Mouse (Mus musculus) left cerebral cortex, postnatal 4 days (tissue): ENCODE results near the gene Ap2a1. TPM values are rescaled to one million over a fixed set of nuclear protein-coding genes. Genes with fewer than 3 reads are reported as not detected.
A peak's percentile ranks its signal among the peaks of the same experiment; 100 is the strongest.
"Not testable (repeated sequence)": the region's sequence is repeated elsewhere in the genome, so short reads cannot be mapped to it uniquely, and the experiment has no call there.

Experiments used
- DNase-seq: peaks from one replicate; pipeline ENCODE4 v3.0.0-alpha.2; 2022
- intact Hi-C: fragments of 180-260 bp; cut with DNase I; formaldehyde crosslinking; loops from one replicate; pipeline ENCODE4 v1.15.1; 2025
- total RNA-seq, 2 experiments: library from RNA; stranded (reverse); gene quantifications; 2 replicates each; pipeline ENCODE4 v1.2.3; 2021

Ap2a1 gene
- total RNA-seq, 2 experiments from 2014 or later: 232 to 258 TPM

DNA sequence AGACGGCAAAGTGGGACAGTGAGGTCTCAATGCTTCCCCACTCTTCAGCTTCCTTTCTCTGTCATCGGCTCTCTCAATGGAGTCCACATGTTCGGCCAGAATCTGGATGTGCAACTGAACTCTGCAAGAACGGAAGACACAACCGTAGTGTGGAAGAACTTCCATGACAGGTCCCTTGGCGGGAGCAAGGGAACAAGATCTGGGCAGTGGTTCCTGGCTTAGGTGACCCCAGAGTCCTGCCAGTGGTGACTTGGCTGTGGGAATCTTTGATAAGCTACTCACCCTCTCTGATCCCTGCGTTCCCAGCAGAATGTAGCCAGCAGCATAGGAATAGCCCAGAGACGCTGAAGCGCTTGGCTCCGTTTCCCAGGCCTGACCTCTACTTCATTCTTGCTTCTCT is 32.8 kb downstream of the Ap2a1 start:
- no peak for DNase-seq
- intact Hi-C loops: no loop called here

DNA sequence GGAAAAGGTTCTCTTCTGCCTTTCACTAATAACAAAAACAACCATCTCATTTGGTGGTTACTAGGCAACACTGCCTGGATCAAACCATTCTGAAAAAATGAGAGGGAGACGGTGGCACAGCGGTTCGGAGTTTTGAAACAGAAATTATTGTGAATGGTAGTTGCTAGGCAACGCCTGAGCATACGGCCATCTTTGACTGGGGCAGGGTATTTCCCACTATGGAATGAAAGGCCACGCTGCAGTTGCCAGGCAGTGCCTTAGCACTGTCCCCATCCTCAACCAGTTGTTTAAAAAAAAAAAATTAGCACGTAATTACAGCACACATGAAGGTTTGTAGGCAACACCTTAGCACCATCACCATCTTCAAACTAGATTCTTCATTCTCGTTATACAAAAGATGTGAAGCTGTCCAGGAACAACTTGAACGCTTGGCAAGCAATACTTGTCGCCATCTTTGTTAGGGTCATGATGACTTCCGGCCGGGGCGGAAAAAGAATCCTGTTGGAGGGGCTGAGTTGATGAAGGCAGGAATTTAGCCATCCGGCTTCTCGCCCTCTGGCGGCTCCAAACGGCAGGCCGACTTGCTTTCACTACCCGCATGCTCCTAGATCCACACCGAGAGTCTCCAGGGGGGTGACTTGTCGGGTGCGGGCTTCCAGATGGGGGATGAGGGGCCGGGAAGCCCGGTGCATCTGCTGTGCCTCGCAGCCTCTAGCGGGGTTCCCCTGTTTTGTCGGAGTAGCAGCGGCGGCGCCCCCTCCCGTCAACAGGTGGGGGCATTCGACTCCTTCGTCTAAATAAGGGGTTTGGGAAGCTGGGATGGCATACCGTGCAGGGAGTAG is 33.5 kb downstream of the Ap2a1 start, which contains the start of gene Fuz:
Gene Fuz, plus strand, starts transcription at position 487 of the 842 bp plus-strand sequence.
- DNase-seq: peak; percentile 93
- intact Hi-C loops: no loop called here

DNA sequence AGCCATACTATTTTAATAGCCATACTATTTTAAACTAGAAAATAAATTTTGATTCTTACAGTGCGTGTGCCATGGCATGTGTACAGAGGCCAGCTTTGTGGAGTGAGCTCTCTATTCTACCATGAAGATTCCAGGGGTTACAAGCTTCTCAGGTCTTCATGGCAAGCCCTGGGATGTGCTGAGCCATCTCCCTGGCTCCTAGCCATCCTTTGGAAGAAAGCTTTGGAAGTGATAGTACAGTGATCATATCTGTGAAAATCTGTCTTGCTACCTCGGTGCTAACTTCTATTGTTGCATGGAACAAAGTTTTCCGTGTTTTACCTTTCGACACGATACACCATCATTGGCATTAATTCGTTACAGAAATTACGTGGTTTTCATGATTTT is 34.1 kb downstream of the Ap2a1 start:
- intact Hi-C loops: no loop called here
- DNase-seq: no peak

DNA sequence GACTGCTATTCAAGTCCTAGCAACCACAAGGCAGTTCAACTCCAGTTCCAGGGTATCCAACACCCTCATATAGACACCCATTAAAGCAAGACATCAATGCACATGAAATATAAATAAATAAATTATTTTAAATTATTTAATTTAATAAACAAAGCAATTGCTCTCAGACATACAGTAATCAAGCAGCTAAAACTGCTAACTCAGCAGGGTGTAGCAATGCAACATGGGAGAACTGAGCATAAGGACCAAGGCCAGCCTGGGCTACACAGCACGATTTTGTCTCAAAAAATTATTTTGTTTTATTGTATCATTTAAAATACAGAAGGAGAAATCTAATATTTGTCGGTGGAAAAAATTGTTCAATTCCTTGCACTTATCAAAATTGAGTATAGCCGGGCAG is 35.1 kb downstream of the Ap2a1 start:
- intact Hi-C loops: no loop called here
- no peak for DNase-seq

DNA sequence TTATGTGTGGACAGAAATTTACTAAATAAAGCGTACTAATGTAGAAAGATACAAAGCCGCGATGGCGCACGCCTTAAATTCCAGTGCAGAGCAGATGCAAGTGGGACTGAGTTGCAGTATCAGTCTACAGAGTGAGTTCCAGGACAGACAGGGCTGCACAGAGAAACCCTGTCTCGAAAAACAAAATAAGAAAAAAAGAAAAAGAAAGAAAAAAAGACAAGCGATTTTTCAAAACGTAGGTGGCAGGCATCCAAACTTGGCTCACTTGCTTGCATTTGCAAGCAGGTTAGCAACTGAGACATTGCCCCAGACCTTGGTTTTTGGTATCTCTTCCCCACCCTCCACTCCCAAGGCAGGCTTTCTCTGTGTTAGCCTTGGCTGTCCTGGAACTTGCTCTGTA is 36.1 kb downstream of the Ap2a1 start:
- intact Hi-C loops: no loop called here
- no peak for DNase-seq

DNA sequence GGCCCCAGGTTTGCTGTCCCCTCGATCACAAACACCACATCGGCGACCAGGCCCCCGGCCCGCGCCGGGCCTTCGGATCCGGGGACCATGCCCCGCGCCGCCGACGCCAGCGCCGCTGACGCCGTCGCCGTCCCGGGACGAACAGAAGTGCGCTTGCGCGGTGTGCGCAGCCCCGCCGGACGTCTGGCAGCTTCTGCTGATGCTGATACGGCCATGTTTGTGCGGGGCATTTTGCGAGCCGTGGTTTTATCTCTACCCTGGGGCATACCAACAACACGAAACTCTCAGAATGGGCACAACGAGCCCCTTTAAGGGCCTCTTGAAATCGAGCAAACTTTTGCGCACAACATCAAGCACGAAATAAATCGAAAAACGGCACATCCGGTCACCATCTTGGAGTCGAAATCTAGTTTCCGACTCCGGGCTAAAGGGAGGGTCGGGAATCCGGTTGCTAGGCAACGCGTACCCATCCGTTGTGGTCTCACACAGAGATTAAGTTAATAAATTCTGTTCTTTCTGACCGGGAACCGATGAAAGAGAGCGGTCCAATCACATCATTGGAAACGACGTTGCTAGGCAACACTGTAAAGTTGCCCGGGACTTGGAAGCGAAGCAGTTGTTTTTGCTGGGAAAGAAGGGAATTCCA is 36.9 kb downstream of the Ap2a1 start, which contains the start of gene Med25:
Gene Med25, minus strand, starts transcription at position 437 of the 646 bp plus-strand sequence.
- intact Hi-C loops: no loop called here

DNA sequence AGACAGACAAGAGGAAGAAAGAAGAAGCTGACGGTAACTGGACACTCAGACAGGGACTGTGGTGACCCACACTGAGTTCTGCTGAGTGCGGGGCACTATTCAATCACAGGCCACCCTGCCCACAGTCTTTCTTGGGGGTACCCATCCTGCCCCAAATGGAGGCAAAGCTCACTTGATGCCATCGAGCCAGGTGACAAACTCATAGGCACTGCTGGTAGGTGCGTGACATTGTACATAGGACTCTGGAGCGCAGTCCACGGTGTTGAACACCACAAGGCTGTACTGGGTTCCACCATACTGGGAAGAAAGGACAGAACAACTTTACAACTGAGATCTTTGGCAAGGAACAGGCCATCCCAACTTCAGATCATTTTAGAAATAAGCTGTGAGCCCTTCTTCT is 37.7 kb downstream of the Ap2a1 start:
- intact Hi-C loops: no loop called here
- no peak for DNase-seq

More for the DNA sequence above, 36.9 kb downstream of the Ap2a1 start, which contains the start of gene Med25:
- peak; percentile 93 for DNase-seq

DNA sequence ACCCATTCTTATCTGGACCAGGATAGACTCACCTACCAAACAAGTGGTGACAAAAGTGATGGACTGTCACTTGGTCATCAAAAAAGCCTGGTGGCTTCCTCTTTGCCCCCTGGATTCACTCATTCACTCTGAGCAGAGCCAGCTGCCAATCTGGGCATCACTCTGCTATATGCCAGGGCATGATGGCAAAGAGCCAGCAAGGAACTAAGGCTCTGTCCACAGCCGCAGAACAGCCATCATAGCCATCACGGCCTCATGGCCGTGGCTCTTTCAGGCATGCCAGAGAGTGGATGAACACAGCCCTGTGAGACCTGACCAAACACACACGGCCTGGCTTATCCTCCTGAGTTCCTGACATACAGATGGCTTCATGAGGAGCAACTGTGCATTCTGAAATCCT is 38.6 kb downstream of the Ap2a1 start:
- intact Hi-C loops: no loop called here
- DNase-seq: peak; percentile 70

DNA sequence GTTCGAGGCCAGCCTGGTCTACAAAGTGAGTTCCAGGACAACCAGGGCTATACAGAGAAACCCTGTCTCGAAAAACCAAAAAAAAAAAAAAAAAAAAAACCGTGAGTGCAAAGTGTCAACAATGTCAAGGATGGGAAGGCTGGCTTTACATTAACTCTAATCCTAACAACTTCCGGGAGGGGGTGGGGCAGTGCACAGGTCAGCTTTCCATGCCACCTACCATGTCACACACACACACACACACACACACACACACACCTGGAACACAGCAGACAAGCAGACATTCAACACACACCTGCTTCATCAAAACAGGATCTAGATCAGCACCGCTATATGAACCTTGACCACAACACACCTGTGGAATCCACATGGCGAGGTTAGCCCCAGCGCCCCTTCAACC is 39.1 kb downstream of the Ap2a1 start:
- intact Hi-C loops: no loop called here
- DNase-seq: no peak

DNA sequence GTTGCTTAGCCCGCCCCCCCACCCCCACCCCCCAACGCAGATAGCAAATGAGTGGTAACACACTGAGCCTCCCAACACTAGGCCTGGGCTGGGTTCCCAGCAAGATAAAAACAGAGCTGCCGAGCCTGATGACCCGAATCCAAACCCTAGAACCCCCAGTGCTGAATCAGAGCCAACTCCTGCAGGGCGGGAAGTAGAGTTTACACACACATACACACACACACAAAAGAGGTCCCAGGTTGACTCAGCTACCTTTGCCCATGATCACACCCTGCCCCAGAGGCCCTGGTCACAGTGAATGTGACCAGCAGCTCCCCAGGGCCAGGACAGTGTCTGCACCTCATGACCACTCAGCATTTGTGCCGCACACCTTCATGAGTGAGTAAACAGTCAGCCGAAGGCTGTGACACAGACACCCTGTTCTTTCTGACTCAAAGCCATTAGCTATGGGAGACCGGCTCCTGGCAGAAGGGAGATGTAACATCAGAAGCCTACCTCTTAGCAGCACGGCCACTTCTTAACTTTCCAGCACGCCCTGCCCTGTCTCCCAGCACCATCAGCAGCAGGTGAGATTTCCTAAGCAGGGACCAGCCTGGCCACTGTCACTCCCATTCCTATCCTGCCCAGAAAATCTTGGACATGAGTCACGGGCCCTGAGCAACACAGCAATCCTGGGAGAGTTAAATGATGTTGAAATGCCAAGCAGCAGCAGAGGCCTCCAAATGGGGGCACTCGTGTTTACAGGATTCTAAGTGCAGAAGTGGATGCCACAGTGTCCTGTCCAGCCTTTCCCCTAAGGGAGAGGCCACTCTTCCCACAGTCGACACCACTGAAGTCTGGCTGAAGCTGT is 40.8 kb downstream of the Ap2a1 start:
- intact Hi-C loops: no loop called here
- DNase-seq: no peak

DNA sequence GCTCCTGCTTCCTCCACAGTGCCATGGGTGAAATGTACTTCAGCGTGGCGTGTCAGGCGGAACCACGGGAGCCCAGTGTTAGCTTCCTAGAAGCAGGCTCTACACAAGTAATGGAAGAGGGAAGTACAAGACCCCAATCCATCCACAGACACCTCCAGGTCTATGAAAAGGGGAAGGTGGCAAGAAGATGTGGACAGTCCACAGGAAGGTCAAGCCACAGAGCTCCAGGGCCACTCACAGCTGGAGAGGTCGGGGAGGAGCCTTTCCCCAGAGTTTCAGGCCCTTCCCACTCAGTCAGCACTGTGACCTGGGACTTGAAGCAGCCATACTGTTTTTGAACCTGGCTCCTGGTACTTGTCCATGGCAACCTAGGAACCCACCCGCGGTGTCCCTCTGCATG is 42.3 kb downstream of the Ap2a1 start:
- intact Hi-C loops: no loop called here
- DNase-seq: no peak

DNA sequence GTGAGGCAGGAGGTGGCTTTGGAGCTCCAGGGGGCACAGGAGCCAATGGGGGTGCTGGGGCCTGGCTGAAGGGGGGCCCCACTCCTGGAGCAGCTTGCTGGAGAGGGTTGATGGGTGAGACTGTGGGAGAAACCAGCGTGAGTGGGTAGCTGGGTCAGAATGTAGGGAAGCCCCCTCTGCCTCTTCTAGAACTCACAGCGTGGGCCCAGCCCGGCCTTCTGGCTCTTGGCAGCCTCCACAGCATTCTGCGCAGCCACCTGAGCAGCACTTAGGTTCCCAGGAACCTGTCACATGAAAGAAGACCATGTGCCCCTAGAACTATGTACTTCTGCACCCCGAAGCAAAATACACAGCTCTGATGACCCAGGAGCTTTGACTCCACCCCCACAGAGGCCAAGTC is 44.7 kb downstream of the Ap2a1 start:
- no peak for DNase-seq
- intact Hi-C loops: no loop called here

DNA sequence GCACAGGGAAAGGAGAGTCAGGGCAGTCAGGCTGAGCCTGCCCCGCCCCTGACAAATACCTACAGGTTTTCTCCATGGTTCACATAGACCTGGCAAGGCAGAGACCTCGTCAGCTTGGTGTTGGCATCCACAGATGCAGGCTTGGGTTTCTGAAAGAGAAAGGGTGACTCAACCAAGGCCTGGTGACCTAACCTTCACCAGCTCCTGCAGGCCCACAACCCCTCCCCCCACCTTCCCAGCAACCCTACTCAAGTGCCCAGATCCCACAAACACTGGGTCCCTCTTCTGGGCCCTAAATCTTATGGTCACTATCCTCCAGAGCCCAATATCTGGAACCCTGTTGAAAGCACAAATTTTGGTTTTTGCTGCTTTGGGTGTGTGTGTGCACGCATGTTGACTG is 46.3 kb downstream of the Ap2a1 start:
- intact Hi-C loops: no loop called here
- DNase-seq: no peak

DNA sequence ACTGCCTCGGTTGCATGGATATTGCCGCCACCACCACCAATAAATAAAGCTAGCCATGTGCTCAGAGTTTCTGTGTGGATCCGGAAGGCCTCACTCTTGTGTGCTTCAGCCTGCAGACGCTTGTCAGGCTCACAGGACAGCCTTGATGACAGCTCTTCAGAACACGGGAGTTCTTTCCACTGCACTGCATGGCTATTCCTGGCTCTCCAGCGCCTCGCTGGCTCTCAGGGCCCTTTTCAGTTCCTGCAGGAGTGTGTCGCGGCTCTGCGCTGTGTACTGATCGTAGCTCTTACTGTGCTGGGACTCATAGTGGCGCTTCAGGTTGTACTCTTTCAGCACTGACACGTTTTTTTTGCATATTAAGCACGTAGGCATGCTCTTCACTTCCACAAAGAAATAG is 51.5 kb downstream of the Ap2a1 start:
- no peak for DNase-seq
- intact Hi-C loops: no loop called here

DNA sequence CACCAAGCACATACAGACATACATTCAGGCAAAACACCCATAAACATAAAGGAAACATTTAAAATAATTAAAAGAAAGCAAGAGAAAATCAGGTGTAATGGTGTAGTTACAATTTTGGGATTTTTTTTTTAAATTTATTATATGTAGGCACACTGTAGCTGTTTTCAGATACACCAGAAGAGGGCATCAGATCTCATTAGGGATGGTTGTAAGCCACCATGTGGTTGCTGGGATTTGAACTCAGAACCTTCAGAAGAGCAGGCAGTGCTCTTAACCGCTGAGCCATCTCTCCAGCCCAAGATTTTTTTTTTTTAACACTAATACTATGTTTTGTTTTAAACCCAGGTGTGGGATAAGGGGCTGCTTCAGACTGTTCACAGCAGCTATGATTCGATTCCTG is 57.5 kb downstream of the Ap2a1 start:
- DNase-seq, intact Hi-C loops: not testable (repeated sequence)

DNA sequence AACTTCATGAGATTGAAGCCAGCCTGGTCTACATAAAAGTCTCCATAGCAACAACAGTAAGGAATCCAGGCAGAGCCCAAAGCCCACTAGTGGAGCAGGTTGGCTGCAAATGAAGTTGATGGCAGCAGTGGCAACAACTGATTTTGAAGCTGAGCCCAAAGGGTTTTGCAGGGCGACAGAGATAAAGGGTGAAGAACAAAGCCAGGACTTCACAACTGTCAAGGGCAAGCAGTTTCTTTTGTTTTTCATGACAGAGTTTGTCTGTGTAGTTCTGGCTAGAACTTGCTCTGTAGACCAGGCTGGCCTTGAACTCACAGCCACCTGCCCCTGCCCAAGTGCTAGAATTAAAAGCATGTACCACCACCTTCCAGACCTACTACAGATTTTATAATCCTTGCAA is 58.1 kb downstream of the Ap2a1 start:
- intact Hi-C loops: no loop called here
- no peak for DNase-seq

DNA sequence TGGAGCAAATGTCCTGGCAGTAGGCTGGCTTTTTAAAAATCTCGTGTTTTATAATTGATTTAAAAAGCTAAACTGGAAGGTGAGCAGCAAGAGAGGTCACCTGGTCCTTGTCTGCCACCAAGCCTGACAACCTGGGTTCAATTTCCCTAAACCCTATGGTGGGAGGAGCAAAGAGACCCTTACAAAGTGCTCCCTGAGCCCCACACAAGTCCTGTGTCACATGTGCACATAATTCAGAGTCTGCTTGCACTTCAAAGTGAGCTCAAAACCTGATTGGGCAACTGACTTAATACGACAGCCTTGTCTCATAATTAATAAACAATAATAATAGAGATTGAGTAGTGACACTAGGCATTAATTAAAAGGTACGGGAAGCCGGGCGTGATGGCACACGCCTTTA is 58.7 kb downstream of the Ap2a1 start:
- DNase-seq: no peak
- intact Hi-C loops: no loop called here

DNA sequence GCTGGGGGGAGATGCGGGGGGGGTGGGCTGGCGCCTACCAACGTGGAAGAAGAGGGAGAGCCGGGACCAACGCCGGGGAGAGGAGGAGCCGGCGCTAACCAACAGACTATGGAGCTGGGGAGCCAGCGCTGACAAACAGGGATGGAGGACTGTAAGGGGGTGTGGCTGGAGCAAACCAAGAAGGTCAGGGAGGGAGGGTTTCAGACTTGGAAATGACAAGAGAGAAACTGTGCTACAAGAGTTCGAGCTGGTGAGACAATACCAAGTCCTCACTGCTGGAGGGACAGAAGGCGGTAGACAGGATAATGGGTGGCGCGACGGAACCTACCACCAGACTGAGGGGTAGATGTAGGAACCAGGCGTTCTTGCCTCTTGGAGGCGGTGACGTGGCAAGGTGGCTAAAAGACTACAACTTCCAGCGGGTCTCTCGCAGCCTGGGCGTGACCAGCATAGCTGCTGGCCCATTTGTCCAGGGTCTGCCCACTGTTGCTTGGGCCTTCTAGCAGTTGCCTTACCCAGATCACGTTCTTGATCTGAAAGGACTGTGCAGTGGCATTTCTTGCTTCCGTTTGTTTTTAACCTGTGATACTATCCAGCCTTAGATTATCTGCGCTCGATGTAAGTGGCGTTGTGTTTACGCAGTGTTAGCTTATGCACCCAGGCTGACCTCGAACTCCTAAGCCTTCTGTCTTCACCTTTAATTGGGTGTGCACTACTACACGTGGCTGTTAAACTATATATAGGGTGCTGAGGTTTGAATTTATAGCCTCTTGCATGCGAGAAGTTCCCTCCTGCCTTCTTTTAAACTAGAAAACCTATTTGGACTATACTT is 59.4 kb downstream of the Ap2a1 start, which contains the start of gene Ptov1:
Gene Ptov1, minus strand, starts transcription at position 92 of the 832 bp plus-strand sequence.
- DNase-seq: peak; percentile 96
- intact Hi-C loops: no loop called here

DNA sequence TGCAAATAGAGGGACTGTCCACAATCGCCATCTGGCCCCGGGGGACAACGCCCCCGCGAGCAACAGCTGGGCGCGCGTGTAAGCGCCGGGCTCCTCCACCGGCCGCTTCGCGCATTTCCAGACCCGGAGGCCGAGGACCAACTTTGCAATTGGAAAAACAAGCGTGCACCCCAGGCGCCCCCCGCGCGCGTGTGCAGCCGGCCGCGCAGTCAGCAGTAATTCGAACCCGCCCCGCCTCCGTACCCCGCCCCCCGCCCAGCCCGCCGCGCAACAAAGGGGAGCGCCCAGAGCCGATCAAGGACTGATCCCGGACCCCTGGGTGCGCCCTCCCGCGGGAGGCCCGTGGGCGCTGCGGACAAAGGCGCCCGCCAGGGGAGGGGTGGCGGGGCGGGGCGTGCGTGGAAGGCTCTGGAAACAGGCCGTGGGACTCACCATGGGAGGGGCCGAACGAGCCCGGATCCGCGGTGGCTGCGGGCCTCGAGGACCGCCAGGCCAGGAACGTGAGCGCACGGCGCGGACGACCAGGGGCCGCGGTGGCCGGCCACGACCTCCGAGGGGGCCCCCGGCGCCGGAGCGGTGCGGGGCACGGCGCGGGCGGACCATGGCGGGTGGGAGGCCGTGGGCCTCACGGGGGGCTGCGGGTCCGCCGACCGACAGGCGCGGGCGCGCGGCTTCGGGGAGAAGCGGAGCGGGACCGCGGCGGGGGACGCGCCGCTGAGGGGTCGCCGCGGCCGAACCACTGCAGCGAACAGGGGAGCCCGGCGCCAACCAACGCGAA is 60.2 kb downstream of the Ap2a1 start:
- peak; percentile 65 for DNase-seq
- intact Hi-C loops: no loop called here

DNA sequence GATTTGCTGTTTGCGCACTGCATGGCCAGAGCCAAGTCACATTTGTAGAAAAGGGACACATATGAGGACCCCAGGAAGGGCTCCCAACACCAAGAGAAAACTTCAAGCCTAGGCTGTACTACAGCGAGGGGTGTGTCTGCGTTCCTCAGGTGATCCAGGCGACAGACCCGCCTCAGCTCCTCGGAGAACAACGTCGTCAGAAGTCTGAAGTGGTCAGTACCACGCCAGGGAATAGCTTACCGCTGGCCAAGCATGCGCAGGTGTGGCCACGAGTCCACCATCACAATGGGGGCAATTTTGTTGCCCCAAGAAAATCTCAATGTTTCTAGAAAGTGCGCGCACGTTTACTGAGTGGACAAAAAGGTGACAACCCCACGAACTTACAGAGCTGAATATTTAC is 60.8 kb downstream of the Ap2a1 start:
- DNase-seq: no peak
- intact Hi-C loops: no loop called here
